Mouse (Mus musculus) stomach, embryonic 14.5 days (tissue): Measurements from ENCODE around the gene Cops4. TPM values are rescaled to one million over a fixed set of nuclear protein-coding genes. Genes with fewer than 3 reads are reported as not detected.

ENCODE experiments used
- ATAC-seq: fragments of 200-750 bp; cut with Nextera tagmentation; 2 replicates; pipeline ENCODE4 v1.8.0; 2017; ENCODE audit warnings: low read depth, moderate TSS enrichment; ENCODE audit not compliant: insufficient number of reproducible peaks, insufficient read depth, low FRiP score
- H3K27ac ChIP-seq: fragments of 300-500 bp; sonication (generic); 2 replicates; pipeline ENCODE4 v1.5.1; 2014; ENCODE audit warnings: mild to moderate bottlenecking, low read length, moderate library complexity, mixed read lengths
- H3K27me3 ChIP-seq: fragments of 300-500 bp; sonication (generic); 2 replicates; pipeline ENCODE4 v1.6.1; 2014; ENCODE audit warnings: low read length, control low read depth, mixed read lengths; ENCODE audit not compliant: control insufficient read depth, insufficient read depth
- H3K36me3 ChIP-seq: fragments of 300-500 bp; sonication (generic); 2 replicates; pipeline ENCODE4 v1.6.1; 2014; ENCODE audit warnings: mild to moderate bottlenecking, control low read depth, low read length, moderate library complexity, mixed read lengths; ENCODE audit not compliant: control insufficient read depth, insufficient read depth
- H3K4me1 ChIP-seq: fragments of 300-500 bp; sonication (generic); 2 replicates; pipeline ENCODE4 v1.6.1; 2014; ENCODE audit warnings: low read length, control low read depth, mixed read lengths; ENCODE audit not compliant: control insufficient read depth, insufficient read depth
- H3K4me2 ChIP-seq: fragments of 300-500 bp; sonication (generic); replicated peaks from 2 replicates; pipeline ENCODE4 v1.6.1; 2014; ENCODE audit warnings: low read depth, low read length, control low read depth
- H3K4me3 ChIP-seq: fragments of 300-500 bp; sonication (generic); 2 replicates; pipeline ENCODE4 v1.5.1; 2014; ENCODE audit warnings: low read depth, low read length, control low read depth
- H3K9ac ChIP-seq: fragments of 300-500 bp; sonication (generic); replicated peaks from 2 replicates; pipeline ENCODE4 v1.6.1; 2014; ENCODE audit warnings: low read depth, mild to moderate bottlenecking, control low read depth, low read length, moderate library complexity, mixed read lengths
- H3K9me3 ChIP-seq: fragments of 300-500 bp; sonication (generic); 2 replicates; pipeline ENCODE4 v1.6.1; 2016; ENCODE audit warnings: low read depth, low read length, control low read depth; ENCODE audit not compliant: control insufficient read depth
- WGBS: fragments of 180-500 bp; shearing (Covaris S2); extraction: QIAGEN DNeasy Blood & Tissue Kit; methylation state at CpG from one replicate; pipeline ENCODE4 v1.1.7; 2014; 5-methylcytosine and 5-hydroxymethylcytosine counted together
- polyA plus RNA-seq: library from polyadenylated mRNA; unstranded; fragments of >200 nt; fragmentation: Nextera tagmentation; extraction: Ambion mirVana; gene quantifications from 2 replicates; pipeline ENCODE4 v1.2.1, GENCODE M21; 2014

Cops4 gene
- polyA plus RNA-seq, 1 experiment from 2014 or later, result 187 TPM

DNA sequence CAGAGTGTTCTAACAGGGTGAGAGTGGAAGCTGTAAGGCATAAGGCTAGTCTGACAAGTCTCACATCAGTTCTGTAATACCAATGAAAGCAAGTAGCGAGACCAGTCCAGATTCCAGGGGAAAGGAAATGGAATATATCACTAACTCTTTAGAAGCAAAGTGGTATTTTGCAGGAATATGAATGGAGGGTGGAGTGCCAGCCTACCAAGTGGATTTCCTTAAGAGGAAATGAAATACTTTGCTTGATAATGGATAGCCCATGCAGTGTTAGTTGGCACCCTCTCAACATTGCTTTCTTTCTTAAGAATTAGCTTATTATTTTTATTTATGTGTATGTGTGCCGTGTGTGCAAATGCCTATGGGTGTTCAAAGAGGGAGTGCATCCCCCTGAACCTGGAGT is 2.1 kb downstream of the Cops4 start:
- 0 out of 2 replicates have a peak overlapping the region, but pooled peaks have one; percentile 18 for H3K9ac ChIP-seq
- H3K4me1 ChIP-seq, result 0 out of 2 replicates have a peak, but pooled peaks cover 7% of the 10 kb centered on the region
- H3K9me3 ChIP-seq, result no peaks in the 10 kb centered on the region
- no peak for ATAC-seq
- H3K36me3 ChIP-seq, result no peaks in the 10 kb centered on the region
- H3K27me3 ChIP-seq, result no peaks in the 10 kb centered on the region
- no peak overlapping the region for H3K27ac ChIP-seq
- 94% methylated on average over 2 of the region's 2 CpGs for WGBS
- no peak overlapping the region for H3K4me3 ChIP-seq
- H3K4me2 ChIP-seq, result peak overlapping the region; percentile 80

DNA sequence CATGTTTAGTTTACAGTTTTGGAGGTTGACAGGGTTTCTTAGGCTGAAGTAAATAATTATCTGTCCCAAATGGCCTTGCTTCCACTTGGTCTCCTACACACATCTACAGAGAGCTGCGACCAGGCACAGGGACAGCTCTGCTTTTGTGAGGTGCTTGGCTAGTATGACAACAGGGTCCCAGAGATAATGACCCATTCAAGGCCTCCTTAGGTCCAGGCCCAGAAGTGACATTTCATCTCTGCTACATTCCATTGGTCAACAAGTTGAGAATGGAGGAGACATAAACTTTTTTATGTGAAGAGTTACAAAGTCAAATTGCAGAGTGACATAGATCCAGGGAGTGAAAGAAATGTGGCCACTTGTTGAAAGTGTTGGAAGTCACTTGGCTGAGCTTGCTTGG is 5.2 kb downstream of the Cops4 start:
- WGBS, result 93% methylated on average over 1 of the region's 1 CpGs
- Histone ChIP-seq H3K4me3 (no peak overlapping the region), H3K27me3 (no peaks in the 10 kb centered on the region), H3K4me2 (no peak overlapping the region), H3K36me3 (no peaks in the 10 kb centered on the region; the same call in 1 of the 2 replicates), H3K9me3 (no peaks in the 10 kb centered on the region), H3K27ac (no peak overlapping the region), H3K4me1 (0 out of 2 replicates have a peak, but pooled peaks cover 7% of the 10 kb centered on the region), H3K9ac (no peak overlapping the region)
- ATAC-seq, result no peak

DNA sequence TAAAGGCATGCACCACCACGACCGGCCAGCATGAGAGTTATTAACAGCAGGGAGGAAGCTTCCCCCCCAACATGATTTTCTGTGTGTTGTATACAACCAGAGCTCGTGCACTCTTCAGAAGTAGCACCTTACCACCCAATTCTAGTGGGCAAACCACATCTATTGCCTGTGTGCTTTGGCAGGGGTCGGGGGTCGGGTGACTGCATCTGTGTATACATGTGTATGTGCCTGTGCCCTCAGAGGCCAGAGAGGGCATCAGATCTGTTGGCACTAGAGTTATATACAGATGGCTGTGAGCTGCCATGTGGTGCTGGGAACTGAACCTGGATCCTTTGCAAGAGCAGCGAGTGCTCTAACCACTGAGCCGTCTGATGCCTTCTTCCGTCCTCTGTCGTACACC is 6.8 kb downstream of the Cops4 start:
- ATAC-seq, result no peak
- peaks cover 11% of the 10 kb centered on the region; the same call in 1 of the 2 replicates for H3K36me3 ChIP-seq
- H3K9me3 ChIP-seq, result no peaks in the 10 kb centered on the region
- no peaks in the 10 kb centered on the region for H3K27me3 ChIP-seq
- H3K4me3 ChIP-seq, result no peak overlapping the region
- 95% methylated on average over 9 of the region's 9 CpGs for WGBS
- H3K4me2 ChIP-seq, result no peak overlapping the region
- H3K27ac ChIP-seq, result no peak overlapping the region
- 0 out of 2 replicates have a peak, but pooled peaks cover 3% of the 10 kb centered on the region for H3K4me1 ChIP-seq
- H3K9ac ChIP-seq, result no peak overlapping the region

DNA sequence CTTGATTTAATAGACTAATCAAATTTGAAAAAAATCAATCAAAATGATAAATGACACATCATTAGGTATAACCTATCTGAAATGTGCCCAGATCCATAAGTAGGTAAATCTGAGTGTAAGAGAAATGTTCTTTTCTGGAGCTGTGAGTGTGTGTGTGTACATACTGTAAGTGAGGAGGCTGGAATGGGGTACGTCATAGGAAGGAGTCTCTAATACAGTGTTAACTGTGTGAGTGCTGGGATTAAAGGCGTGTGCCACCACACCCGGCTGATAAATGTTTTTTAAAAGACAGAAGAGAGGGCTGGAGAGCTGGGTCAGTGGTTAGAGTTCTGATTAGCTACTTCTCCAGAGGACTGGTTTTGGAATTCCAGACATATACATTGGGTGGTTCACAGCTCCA is 7.5 kb downstream of the Cops4 start:
- H3K4me3 ChIP-seq, result no peak overlapping the region
- H3K4me1 ChIP-seq, result no peaks in the 10 kb centered on the region
- no peak overlapping the region for H3K9ac ChIP-seq
- 57% methylated on average over 3 of the region's 3 CpGs for WGBS
- H3K27ac ChIP-seq, result no peak overlapping the region
- no peak for ATAC-seq
- peaks cover 18% of the 10 kb centered on the region; the same call in 1 of the 2 replicates for H3K36me3 ChIP-seq
- no peaks in the 10 kb centered on the region for H3K9me3 ChIP-seq
- H3K4me2 ChIP-seq, result no peak overlapping the region
- H3K27me3 ChIP-seq, result no peaks in the 10 kb centered on the region

DNA sequence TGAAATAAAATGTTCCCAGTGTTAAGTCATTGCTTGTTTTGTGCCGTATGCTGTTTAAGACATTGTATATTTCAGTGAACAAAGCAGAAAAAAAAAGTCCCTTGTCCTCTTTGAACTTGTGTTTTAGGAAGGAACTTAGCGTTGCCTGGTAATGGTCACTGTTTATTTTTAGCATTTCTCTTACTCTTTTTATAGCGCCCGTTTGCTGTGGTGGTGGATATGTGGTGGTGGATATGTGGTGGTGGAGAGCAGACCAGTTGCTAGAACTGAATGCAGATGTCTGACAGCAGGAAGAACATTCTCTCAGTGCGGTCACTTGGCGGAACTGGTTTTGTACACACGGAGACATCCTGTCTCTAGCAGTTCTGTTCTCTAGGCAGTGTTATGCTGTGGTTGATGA is 8.1 kb downstream of the Cops4 start:
- Histone ChIP-seq H3K4me1 (no peaks in the 10 kb centered on the region), H3K36me3 (peaks cover 23% of the 10 kb centered on the region; the same call in 1 of the 2 replicates), H3K27ac (no peak overlapping the region), H3K9me3 (no peaks in the 10 kb centered on the region), H3K27me3 (no peaks in the 10 kb centered on the region), H3K9ac (no peak overlapping the region), H3K4me2 (no peak overlapping the region), H3K4me3 (no peak overlapping the region)
- WGBS, result 82% methylated on average over 7 of the region's 7 CpGs
- no peak for ATAC-seq

DNA sequence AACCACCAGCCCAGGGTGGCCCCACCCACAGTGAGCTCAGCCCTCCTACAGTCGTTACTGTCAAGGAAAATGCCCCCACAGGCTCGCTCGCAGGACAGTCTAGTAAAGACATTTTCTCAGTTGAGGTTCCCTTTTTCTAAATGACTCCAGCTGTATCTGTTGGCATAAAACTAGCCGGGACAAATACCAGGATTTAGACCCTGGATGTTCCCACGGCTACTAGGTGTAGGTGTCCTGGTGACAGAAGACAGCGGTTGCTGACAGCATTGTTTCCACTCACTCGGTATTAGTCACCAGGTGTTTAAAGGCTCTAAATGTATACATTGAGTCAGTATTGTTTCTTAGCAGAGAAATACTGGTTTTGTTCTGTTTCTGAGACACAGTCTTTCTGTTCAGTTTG is 17.7 kb downstream of the Cops4 start:
- Histone ChIP-seq H3K4me3 (no peak overlapping the region), H3K4me2 (no peak overlapping the region), H3K4me1 (no peaks in the 10 kb centered on the region), H3K36me3 (peaks cover 47% of the 10 kb centered on the region), H3K27me3 (no peaks in the 10 kb centered on the region), H3K9me3 (no peaks in the 10 kb centered on the region), H3K27ac (no peak overlapping the region), H3K9ac (no peak overlapping the region)
- WGBS, result 68% methylated on average over 7 of the region's 7 CpGs
- ATAC-seq, result no peak

DNA sequence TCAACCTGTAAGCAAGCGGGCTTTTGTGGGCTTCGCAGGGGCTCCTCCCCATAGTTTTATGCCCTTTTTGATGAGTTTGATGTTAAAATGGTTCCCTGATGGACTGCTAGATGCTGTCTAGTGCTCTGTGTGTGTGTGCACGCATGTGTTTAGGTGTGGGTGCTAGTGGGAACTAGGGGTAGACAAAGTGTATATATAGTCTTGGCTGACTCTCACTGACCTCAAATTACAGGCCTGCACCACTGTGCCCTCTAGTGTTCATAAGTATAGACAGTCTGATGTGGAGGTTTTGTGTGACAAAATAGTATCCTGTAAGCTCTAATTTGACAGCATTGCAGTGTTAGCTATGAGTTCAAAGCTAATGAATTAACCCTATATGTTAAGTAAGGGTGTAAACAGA is 18.5 kb downstream of the Cops4 start:
- no peaks in the 10 kb centered on the region for H3K27me3 ChIP-seq
- H3K27ac ChIP-seq, result 0 out of 2 replicates have a peak overlapping the region, but pooled peaks have one; percentile 18
- peaks cover 46% of the 10 kb centered on the region for H3K36me3 ChIP-seq
- H3K4me1 ChIP-seq, result no peaks in the 10 kb centered on the region
- no peak overlapping the region for H3K9ac ChIP-seq
- ATAC-seq, result no peak
- WGBS, result 89% methylated on average over 3 of the region's 3 CpGs
- no peaks in the 10 kb centered on the region for H3K9me3 ChIP-seq
- no peak overlapping the region for H3K4me2 ChIP-seq
- no peak overlapping the region for H3K4me3 ChIP-seq

DNA sequence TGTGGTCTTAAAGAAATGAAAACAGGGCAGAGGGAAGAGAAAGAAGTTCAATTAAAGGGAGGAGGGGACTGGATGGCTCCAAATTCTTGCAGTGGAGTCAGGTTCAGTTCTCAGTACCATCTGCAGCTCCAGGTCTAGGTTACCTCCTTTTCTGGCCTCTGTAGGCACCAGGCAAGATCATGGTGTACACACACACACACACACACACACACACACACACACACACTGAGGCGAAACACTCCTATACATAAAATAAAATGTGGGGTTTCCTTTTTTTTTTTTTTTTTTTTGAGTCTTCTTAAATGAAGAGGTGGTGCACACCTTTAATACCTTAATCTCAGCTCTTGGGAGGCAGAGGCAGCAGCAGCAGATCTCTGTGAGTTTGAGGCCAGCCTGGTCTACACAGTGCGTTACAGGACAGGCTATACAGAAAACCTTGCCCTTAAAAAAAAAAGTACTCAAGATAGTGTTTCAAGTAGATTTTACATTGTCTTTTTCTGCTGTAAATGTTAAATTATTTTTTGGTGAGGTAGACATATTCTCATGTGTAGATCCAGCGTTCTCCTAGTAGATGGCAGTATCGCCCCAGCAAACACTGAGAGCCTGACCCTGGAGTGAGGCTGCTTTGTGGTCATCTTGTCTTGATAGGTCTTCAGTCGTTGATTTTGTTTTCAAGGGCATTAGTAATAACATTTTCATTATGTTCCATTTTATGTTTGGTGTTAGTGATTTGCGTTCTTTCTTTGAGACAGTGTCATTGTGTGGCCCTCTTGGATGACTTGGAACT is 28.4 kb downstream of the Cops4 start:
- H3K4me1 ChIP-seq, result 0 out of 2 replicates have a peak, but pooled peaks cover 5% of the 10 kb centered on the region
- H3K36me3 ChIP-seq, result peaks cover 64% of the 10 kb centered on the region
- H3K27ac ChIP-seq, result no peak overlapping the region
- no peak overlapping the region for H3K9ac ChIP-seq
- no peak overlapping the region for H3K4me2 ChIP-seq
- WGBS, result 82% methylated on average over 6 of the region's 6 CpGs
- H3K9me3 ChIP-seq, result no peaks in the 10 kb centered on the region
- no peak overlapping the region for H3K4me3 ChIP-seq
- ATAC-seq, result no peak
- H3K27me3 ChIP-seq, result no peaks in the 10 kb centered on the region
